In the genomic region with DNA sequence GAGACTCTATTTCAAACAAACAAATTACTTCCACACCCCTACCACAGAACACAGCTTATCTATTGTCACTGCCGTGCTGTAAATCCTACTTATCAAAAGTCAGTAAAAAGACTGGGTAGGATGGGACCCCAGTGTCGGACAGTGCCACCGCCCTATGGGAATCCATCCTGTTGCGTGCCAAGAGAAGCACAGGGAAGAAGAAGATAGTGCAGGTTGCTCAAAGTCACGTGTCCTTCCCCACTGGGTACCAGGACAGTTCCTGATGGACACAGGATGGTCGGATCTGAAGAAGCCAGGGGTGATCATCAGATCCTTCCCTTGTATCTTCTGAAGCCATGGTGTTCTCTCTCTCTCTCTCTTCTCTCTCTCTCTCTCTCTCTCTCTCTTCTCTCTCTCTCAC, we compare ENCODE assay signal across 1 mouse cellular context.
TF ChIP-seq lines count a peak whose summit lies in the region.

No protein-coding gene starts in this region.

TF ChIP-seq in MEL, 35 proteins besides CTCF, POLR2A, EP300 and RAD21:
- TF ChIP-seq ZNF384 (IDR thresholded peaks at IDR 0.05; ENCODE audit: low read depth, low read length) (no peak; the same call in 1 of the 2 replicates), GATA1 (IDR thresholded peaks at IDR 0.05; ENCODE audit: low read depth, low read length) (peak; percentile 62), ZMIZ1 (IDR thresholded peaks at IDR 0.05; ENCODE audit: low read depth, low read length) (no peak), SIN3A (IDR thresholded peaks at IDR 0.05; ENCODE audit: low read length) (no peak), MYC (IDR thresholded peaks at IDR 0.05; ENCODE audit: low read depth, low read length) (no peak), BHLHE40 (IDR thresholded peaks at IDR 0.05; ENCODE audit: borderline replicate concordance, low read depth, low read length) (peak; percentile 58; the same call in 1 of the 2 replicates), NELFE (IDR thresholded peaks at IDR 0.05; ENCODE audit: low read depth, low read length) (no peak), TCF12 (IDR thresholded peaks at IDR 0.05; ENCODE audit: low read depth, low read length) (no peak), POLR2AphosphoS2 (IDR thresholded peaks at IDR 0.05; ENCODE audit: low read length) (no peak), TBP (IDR thresholded peaks at IDR 0.05; ENCODE audit: low read depth, low read length) (no peak), MAZ (IDR thresholded peaks at IDR 0.05; ENCODE audit: low read depth, low read length) (no peak), USF1 (IDR thresholded peaks at IDR 0.05; ENCODE audit: low read depth, low read length) (peak; percentile 86), E2F4 (IDR thresholded peaks at IDR 0.05; ENCODE audit: borderline replicate concordance, low read depth, low read length) (no peak), USF2 (IDR thresholded peaks at IDR 0.05; ENCODE audit: borderline replicate concordance in 1 of 2, insufficient read depth in 1 of 2, low read depth in 1 of 2, low read length in 2 of 2) (0 out of 4 replicates have a peak, but pooled peaks of 1 of the 2 experiments have one; percentile 39), CHD1 (IDR thresholded peaks at IDR 0.05; ENCODE audit: low read depth, low read length) (no peak), ZKSCAN1 (IDR thresholded peaks at IDR 0.05; ENCODE audit: low read depth, low read length) (no peak), ELF1 (IDR thresholded peaks at IDR 0.05; ENCODE audit: low read depth, low read length) (no peak), JUND (IDR thresholded peaks at IDR 0.05; ENCODE audit: low read depth, low read length) (peak; percentile 66; the same call in 1 of the 2 replicates), ZC3H11A (IDR thresholded peaks at IDR 0.05; ENCODE audit: low read depth, low read length) (no peak), POLR2AphosphoS5 (IDR thresholded peaks at IDR 0.05; ENCODE audit: borderline replicate concordance, low read depth, low read length) (no peak), UBTF (IDR thresholded peaks at IDR 0.05; ENCODE audit: borderline replicate concordance, insufficient read depth, low read depth, low read length) (no peak), MXI1 (IDR thresholded peaks at IDR 0.05; ENCODE audit: low read depth, low read length) (no peak), ETS1 (IDR thresholded peaks at IDR 0.05; ENCODE audit: low read depth, low read length) (no peak), MYB (IDR thresholded peaks at IDR 0.05; ENCODE audit: low read depth, low read length) (no peak), HCFC1 (IDR thresholded peaks at IDR 0.05; ENCODE audit: low read depth, low read length) (no peak), MAX (IDR thresholded peaks at IDR 0.05; ENCODE audit: low read length) (peak; percentile 45; the same call in 1 of the 2 replicates), MEF2A (IDR thresholded peaks at IDR 0.05; ENCODE audit: extremely low read depth, insufficient replicate concordance, low read depth, low read length, poor library complexity, severe bottlenecking) (no peak), GABPA (IDR thresholded peaks at IDR 0.05; ENCODE audit: low read depth, low read length) (no peak), KAT2A (conservative IDR thresholded peaks at IDR 0.05; ENCODE audit: low read depth, low read length) (no peak), NRF1 (IDR thresholded peaks at IDR 0.05; ENCODE audit: insufficient read depth, low read depth, low read length, poor library complexity, severe bottlenecking) (no peak), CHD2 (IDR thresholded peaks at IDR 0.05; ENCODE audit: low read length) (no peak; the same call in 1 of the 2 replicates), SMC3 (IDR thresholded peaks at IDR 0.05; ENCODE audit: low read depth, low read length) (no peak), TAL1 (IDR thresholded peaks at IDR 0.05; ENCODE audit: low read length) (no peak), RCOR1 (IDR thresholded peaks at IDR 0.05; ENCODE audit: low read depth, low read length) (peak; percentile 51; the same call in 1 of the 2 replicates), MAFK (IDR thresholded peaks at IDR 0.05; ENCODE audit: borderline replicate concordance, low read depth, low read length) (no peak)
